Mouse (Mus musculus) limb, embryonic 10.5 days (tissue): ENCODE measurements around the gene Csnk1d. TPM values are rescaled to one million over a fixed set of nuclear protein-coding genes. Genes with fewer than 3 reads are reported as not detected.

Source experiments
- DNase-seq: peaks from one replicate; pipeline ENCODE4 v3.0.0-alpha.2; 2017; ENCODE audit warnings: low spot score
- H3K27ac ChIP-seq: fragments of 300-500 bp; sonication (generic); 2 replicates; pipeline ENCODE4 v1.5.1; 2016; ENCODE audit warnings: mild to moderate bottlenecking
- H3K27me3 ChIP-seq: fragments of 300-500 bp; sonication (generic); 2 replicates; pipeline ENCODE4 v1.6.1; 2016; ENCODE audit warnings: low read depth, mild to moderate bottlenecking; ENCODE audit not compliant: poor library complexity, severe bottlenecking
- H3K36me3 ChIP-seq: fragments of 300-500 bp; sonication (generic); 2 replicates; pipeline ENCODE4 v1.6.1; 2016; ENCODE audit warnings: mild to moderate bottlenecking, moderate library complexity
- H3K4me1 ChIP-seq: fragments of 300-500 bp; sonication (generic); 2 replicates; pipeline ENCODE4 v1.6.1; 2016
- H3K4me3 ChIP-seq: fragments of 300-500 bp; sonication (generic); 2 replicates; pipeline ENCODE4 v1.5.1; 2016; ENCODE audit warnings: mild to moderate bottlenecking, moderate library complexity
- H3K9me3 ChIP-seq: fragments of 300-500 bp; sonication (generic); replicated peaks from 2 replicates; pipeline ENCODE4 v1.6.1; 2016; ENCODE audit warnings: mild to moderate bottlenecking
- WGBS: fragments of 180-500 bp; shearing (Covaris S2); methylation state at CpG from one replicate; pipeline ENCODE4 v1.1.7; 2016; 5-methylcytosine and 5-hydroxymethylcytosine counted together
- polyA plus RNA-seq: library from polyadenylated mRNA; unstranded; fragments of >200 nt; fragmentation: Nextera tagmentation; extraction: Ambion mirVana; gene quantifications from 2 replicates; pipeline ENCODE4 v1.2.1, GENCODE M21; 2016

Csnk1d gene
- polyA plus RNA-seq, 1 experiment from 2014 or later = 136 TPM

- H3K9me3 ChIP-seq = no peaks in the 10 kb centered on the region
- no peak for DNase-seq
- 97% methylated on average over 4 of the region's 4 CpGs for WGBS
- H3K27me3 ChIP-seq = no peaks in the 10 kb centered on the region
- H3K36me3 ChIP-seq = peaks cover 50% of the 10 kb centered on the region
- no peak overlapping the region for H3K4me3 ChIP-seq
- no peaks in the 10 kb centered on the region for H3K4me1 ChIP-seq
- no peak overlapping the region for H3K27ac ChIP-seq
Measured at GRCm38 (mm10) chr11:120913796-120914195, 77.3 kb downstream of the Csnk1d start.

Other genes starting within 250 kb of the Csnk1d start
- gene Hmga1b, start 228.5 kb downstream of the Csnk1d start, polyA plus RNA-seq = 9.3 and 20.0 TPM in 2 replicates
- 35.7 and 40.4 TPM in 2 replicates for gene Rfng, start 207.1 kb downstream of the Csnk1d start, polyA plus RNA-seq
- gene Gps1, start 207.1 kb downstream of the Csnk1d start, polyA plus RNA-seq = 269 and 270 TPM in 2 replicates
- gene Dus1l, start 194.9 kb downstream of the Csnk1d start, polyA plus RNA-seq = 122 and 136 TPM in 2 replicates
- 125 and 139 TPM in 2 replicates for gene Fasn, start 166.8 kb downstream of the Csnk1d start, polyA plus RNA-seq
- 7.0 and 7.2 TPM in 2 replicates for gene Ccdc57, start 58.5 kb downstream of the Csnk1d start, polyA plus RNA-seq
- 119 and 165 TPM in 2 replicates for gene Slc16a3, start 42.9 kb downstream of the Csnk1d start, polyA plus RNA-seq
- not detected in 2 replicates for gene Cd7, start 48.1 kb upstream of the Csnk1d start, polyA plus RNA-seq
- gene Sectm1b, start 72.2 kb upstream of the Csnk1d start, polyA plus RNA-seq = not detected in 2 replicates
- not detected in 2 replicates for gene Sectm1a, start 89.9 kb upstream of the Csnk1d start, polyA plus RNA-seq
- not detected in 2 replicates for gene Tex19.2, start 127.3 kb upstream of the Csnk1d start, polyA plus RNA-seq
- 0.09 TPM in 1 of 2 replicates, not detected in the other for gene Tex19.1, start 154.8 kb upstream of the Csnk1d start, polyA plus RNA-seq
- 0.11 TPM in 1 of 2 replicates, not detected in the other for gene Uts2r, start 168.9 kb upstream of the Csnk1d start, polyA plus RNA-seq
- gene Hexdc, start 213.1 kb upstream of the Csnk1d start, polyA plus RNA-seq = 5.7 and 9.0 TPM in 2 replicates
- 17.0 and 19.1 TPM in 2 replicates for gene Ogfod3, start 213.4 kb upstream of the Csnk1d start, polyA plus RNA-seq
- 29.4 and 33.8 TPM in 2 replicates for gene Cybc1, start 238.0 kb upstream of the Csnk1d start, polyA plus RNA-seq
- 40.8 and 60.4 TPM in 2 replicates for gene Narf, start 245.9 kb upstream of the Csnk1d start, polyA plus RNA-seq